Mouse (Mus musculus) C3H10T1/2 (cell line): ENCODE results near the gene Tmem176b. TPM values are rescaled to one million over a fixed set of nuclear protein-coding genes. Genes with fewer than 3 reads are reported as not detected.

Experiments used
- polyA plus RNA-seq, 2 experiments: library from polyadenylated mRNA; unstranded; fragments of >200 nt; fragmentation: generic; extraction: Trizol; gene quantifications; one replicate each; pipeline ENCODE4 v1.2.1; 2012; ENCODE audit warnings: missing spikeins in 2 of 2

Tmem176b gene
- 10 to 100 TPM in 1 of 2 experiments, 1 to 10 TPM in 1; 2.1 to 16.5 TPM for polyA plus RNA-seq

DNA sequence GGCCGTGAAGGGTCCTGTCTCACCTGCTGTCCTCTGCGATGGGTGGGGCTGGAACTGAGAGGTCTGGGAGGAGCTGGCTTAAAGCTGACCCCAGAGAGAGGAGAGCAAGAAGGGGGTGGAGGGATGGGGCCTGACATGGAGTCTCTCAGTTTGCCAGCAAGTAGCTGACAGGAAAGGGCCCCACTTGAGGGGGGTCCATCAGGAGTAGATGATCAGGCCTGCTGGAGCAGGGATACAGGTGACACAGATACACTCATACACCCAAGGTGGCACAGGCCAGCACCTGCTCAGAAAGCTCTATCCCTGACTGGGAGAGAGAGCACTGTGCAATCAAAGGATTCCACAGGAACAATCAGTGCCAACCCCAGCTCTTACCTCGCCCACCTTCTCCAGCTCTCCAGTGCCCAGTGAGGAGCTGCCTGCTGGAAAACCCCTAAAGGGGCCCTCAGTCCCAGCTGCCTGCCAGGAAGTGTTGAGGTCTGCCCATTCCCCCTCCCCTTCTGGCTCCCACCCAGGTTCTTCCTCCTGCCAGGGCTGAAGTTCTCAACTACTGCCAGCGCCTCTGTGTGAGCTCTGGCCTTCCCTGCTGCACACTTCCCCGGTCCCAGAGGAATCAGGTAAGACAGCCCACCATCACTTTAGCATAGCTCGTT lies at the start of gene Tmem176b:
Tmem176b (minus strand) TSS at position 524 of the 653 bp plus-strand sequence.

DNA sequence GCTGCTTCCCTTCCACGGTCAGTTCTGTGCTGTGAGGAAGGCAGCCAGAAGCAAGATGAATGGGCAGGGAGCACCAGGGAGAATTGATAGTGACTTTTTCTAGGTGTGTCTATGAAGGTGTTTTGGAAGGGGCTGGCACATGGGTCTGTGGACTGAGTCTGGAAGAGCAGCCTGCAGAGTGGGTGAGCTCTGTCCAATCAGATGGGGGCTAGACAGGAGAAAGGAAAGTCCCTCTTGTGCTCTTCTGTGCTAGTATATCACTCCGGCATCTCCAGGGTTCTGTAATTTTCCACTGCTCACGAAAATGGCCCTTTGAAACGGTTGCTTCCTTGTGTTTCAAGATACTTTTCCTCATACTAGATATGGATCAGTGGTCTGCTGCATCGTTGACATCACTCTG lies 31.3 kb upstream of the Tmem176b start, which contains the start of gene Aoc1:
Aoc1 (plus strand) TSS at position 301 of the 400 bp plus-strand sequence.

DNA sequence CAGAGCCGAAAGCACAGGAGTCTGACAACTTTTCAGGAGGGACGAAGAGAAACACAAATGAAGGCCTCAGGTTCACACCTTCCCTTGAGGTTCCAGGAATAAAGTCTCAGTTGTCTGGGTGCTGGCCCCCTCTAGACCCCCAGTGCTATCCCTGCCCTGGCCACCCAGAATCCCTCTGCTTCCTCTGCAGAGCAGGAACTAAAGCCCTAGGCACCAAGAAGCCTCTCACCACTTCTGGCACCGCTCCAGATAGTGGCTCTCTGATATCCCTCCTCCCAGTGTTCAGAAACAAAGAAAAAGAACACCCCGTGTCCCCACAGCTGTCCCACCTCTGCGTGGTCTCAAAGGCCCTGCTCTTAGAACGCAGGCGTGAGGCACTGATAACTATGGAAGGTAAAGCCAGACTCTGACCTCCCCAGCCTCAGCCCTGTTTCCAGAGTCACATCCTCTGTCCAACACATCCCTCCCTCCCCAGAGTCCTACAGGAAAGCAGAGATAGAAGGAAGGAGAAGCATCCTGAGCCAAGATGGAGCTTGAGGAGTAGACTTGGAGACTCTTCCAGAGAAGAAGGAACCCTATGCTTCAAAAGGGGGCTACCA lies 826 bp downstream of the Tmem176b start, which contains the start of gene Tmem176a:
Tmem176a (plus strand) TSS at position 549 of the 599 bp plus-strand sequence.

Other genes with a start within 250 kb of the Tmem176b start
- gene Repin1, start 247.6 kb downstream of the Tmem176b start, polyA plus RNA-seq = 1 to 10 TPM; 2.3 to 8.6 TPM
- gene Gm44965, start 247.6 kb downstream of the Tmem176b start, polyA plus RNA-seq = 1 to 10 TPM in 1 of 2 experiments, not detected in 1; 1.6 TPM
- gene Zfp775, start 239.4 kb downstream of the Tmem176b start, polyA plus RNA-seq = 1 to 10 TPM in 1 of 2 experiments, under 1 TPM in 1; 0.67 to 2.8 TPM
- gene AI854703, start 214.7 kb downstream of the Tmem176b start, polyA plus RNA-seq = under 1 TPM in 1 of 2 experiments, not detected in 1; 0.02 TPM
- gene Gimap8, start 194.3 kb downstream of the Tmem176b start, polyA plus RNA-seq = not detected
- gene Gimap9, start 165.4 kb downstream of the Tmem176b start, polyA plus RNA-seq = under 1 TPM in 1 of 2 experiments, not detected in 1; 0.08 TPM
- not detected for gene Gimap4, start 156.9 kb downstream of the Tmem176b start, polyA plus RNA-seq
- not detected for gene Gimap6, start 133.3 kb downstream of the Tmem176b start, polyA plus RNA-seq
- not detected for gene Gm28053, start 122.9 kb downstream of the Tmem176b start, polyA plus RNA-seq
- gene Gimap7, start 122.9 kb downstream of the Tmem176b start, polyA plus RNA-seq = not detected
- not detected for gene Gimap1, start 102.4 kb downstream of the Tmem176b start, polyA plus RNA-seq
- gene Gimap5, start 95.3 kb downstream of the Tmem176b start, polyA plus RNA-seq = not detected
- gene Gimap3, start 70.6 kb downstream of the Tmem176b start, polyA plus RNA-seq = not detected
- gene Tmem176a, start 577 bp downstream of the Tmem176b start, polyA plus RNA-seq = 1 to 10 TPM; 1.7 to 8.0 TPM
- gene Aoc1, start 31.4 kb upstream of the Tmem176b start, polyA plus RNA-seq = under 1 TPM in 1 of 2 experiments, not detected in 1; 0.01 TPM
- not detected for gene 1600015I10Rik, start 88.4 kb upstream of the Tmem176b start, polyA plus RNA-seq
- not detected for gene Doxl2, start 133.5 kb upstream of the Tmem176b start, polyA plus RNA-seq
- gene Svs1, start 145.4 kb upstream of the Tmem176b start, polyA plus RNA-seq = not detected
- gene Gpnmb, start 195.1 kb upstream of the Tmem176b start, polyA plus RNA-seq = 1 to 10 TPM; 1.0 to 1.5 TPM
- gene Malsu1, start 232.3 kb upstream of the Tmem176b start, polyA plus RNA-seq = 10 to 100 TPM; 18.3 to 18.5 TPM